Mouse (Mus musculus): ENCODE results near the gene Trim43b.
"Not testable (repeated sequence)": the region's sequence is repeated elsewhere in the genome, so short reads cannot be mapped to it uniquely, and the experiment has no call there.

Trim43b gene

DNA sequence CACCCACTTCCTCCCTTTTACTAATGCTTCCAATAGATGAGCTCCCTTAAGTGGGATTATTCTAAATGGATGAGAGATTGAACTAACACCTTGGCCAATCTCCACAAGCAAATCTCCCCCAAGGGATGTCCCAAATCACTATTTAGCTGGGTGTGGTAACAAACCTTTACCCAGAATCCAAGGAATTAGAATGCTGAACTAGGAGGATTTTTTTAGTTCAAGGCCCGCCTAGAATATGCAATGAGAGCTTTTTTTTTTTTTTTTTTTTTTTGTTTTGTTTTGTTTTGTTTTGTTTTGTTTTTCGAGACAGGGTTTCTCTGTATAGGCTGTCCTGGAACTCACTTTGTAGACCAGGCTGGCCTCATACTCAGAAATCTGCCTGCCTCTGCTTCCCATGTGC lies at the start of gene Trim43b:
TSS of gene Trim43b (minus strand) at position 101 of the 400 bp plus-strand sequence.
- DNase-seq (ENCODE audit: extremely low read depth, low read depth, low spot score), result not testable (repeated sequence)

DNA sequence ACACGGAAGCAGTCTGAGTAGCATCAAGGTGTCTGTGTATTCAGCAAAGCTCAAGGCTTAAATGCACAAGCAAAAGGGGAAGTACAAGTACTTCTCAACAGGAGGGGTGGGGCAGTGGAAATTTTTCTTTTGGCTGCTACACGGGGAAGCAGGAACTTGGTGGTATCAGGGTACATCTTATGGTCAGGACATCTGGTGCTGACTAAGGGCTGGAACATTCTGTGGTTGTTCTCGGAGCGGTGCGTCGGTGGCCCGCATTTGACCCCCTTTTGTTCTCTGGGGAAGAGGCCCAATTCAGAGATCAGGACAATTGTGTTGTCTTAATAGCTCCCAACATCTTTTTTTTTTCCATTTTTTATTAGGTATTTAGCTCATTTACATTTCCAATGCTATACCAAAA lies 11.9 kb upstream of the Trim43b start:
- DNase-seq (ENCODE audit: extremely low read depth, low read depth, low spot score), result not testable (repeated sequence)

DNA sequence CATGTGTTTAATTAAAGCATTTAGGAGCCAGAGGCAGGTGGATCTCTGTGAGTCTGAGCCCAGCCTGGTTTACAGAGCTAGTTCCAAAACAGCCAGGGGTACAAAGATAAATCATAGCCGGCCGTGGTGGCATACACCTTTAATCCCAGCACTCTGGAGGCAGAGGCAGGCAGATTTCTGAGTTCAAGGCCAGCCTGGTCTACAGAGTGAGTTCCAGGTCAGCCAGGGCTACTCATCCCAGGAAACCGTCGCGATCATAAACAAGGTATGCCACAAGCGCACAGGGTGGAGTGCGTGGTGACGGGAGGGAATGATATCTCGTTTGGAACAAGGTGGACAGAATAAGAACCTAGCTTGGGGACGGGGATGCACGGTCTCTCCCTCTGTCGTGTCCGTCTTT lies 5.9 kb downstream of the Trim43b start:
- not testable (repeated sequence) for DNase-seq (ENCODE audit: extremely low read depth, low read depth, low spot score)

DNA sequence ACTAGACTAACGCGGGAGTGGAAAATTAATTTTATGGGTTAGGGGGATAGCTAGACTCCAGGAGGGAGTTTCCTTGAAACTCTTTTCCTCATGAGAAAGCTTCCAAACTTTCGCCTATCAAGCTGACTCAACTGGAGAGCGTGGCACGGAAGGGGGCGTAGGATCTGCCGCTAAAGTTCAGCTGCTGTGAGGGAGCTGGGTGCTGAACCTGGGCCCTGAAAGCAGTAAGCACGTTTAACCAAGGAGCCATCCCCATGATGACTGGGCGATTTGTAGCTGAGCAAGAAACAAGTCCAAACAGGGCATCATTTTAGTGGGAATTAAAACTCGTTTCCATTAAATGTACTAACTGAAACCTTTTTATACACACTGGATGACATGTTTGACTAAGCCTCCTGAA lies 13.0 kb downstream of the Trim43b start:
- DNase-seq (ENCODE audit: extremely low read depth, low read depth, low spot score), result not testable (repeated sequence)

DNA sequence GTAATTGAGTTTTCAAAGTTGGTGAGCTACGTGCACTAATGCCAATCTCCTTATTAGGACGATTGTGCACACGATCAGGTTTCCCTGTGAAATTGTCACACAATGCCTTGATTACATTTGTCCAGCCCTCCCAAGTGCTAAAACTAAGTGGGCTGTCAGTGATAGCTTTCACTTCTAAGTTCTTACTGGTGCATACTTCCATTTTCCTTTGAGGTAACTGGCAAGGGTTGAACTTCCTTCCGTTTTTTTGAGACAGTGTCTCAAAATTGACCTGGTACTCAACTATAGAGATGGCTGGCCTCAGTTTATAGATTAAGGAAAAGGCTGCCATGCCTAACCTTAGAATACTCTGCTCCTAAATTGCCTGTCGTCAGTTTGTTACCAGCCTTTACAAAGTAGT lies 16.1 kb downstream of the Trim43b start:
- not testable (repeated sequence) for DNase-seq (ENCODE audit: extremely low read depth, low read depth, low spot score)

DNA sequence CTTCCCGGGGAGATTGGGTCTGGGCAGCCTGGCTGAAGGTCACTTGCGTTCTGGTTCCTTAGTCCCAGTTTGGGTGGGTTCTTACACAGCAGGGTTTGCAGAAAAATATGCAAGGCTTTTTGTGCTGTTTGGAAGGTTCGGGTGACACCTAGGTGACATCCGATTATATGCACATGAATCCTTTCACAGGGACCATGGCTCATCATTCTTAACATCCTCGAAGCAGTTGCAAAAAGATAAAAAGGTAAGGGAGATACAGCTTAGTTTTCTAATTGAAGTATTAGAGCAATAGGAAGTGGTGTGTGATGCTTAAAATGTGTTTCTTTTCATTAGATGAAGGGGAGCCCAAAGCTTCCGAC lies 25.5 kb downstream of the Trim43b start:
- not testable (repeated sequence) for DNase-seq (ENCODE audit: extremely low read depth, low read depth, low spot score)

DNA sequence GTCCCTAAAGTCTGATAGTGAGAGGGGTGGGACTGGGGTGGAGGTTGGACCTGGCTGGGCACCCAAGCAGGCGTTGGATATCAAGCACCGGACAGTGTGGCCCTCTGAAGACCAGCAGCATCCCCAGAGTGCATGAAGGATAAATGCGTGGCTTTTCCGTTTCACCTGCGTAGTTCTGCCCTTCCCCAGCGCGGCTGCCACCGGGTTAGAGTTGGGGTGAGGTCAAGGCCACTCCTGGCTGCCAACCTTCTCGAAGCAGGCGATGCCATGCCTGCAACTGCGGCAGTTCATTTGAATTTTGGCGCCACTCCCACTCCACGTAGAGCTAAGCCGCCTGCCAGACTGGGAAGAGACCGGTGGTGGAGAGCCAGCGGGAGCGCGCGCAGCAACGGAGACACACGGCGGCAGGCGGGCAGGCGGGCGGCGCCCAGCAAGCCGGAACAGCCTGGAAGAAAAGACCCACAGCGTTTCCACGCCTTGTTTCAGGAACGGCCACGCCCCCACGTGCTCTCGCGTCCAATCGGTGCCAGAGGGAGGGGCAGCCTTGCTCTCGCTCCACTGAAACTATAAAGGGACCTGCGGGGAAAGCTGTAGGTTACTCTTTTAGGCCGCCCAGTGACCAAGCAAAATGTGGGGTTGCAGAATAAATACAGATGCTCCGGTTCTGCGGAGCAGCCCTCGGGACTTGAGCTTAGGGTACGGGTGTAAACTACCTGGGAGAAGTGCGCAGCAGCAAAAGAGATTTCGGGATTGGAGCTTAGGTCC lies 26.1 kb downstream of the Trim43b start:
- DNase-seq (ENCODE audit: extremely low read depth, low read depth, low spot score), result not testable (repeated sequence)

Measured in fat pad, adult 2 months (tissue).